ENCODE assay signal across 8 mouse cellular contexts in genomic region chr5:111760721-111761480, GRCm38 (mm10). TPM values are rescaled to one million over a fixed set of nuclear protein-coding genes. Genes with fewer than 3 reads are reported as not detected.
DNase-seq lines count a peak whose midpoint lies in the region; ATAC-seq lines count a peak whose summit lies in the region.

No protein-coding gene starts in this region.

- peak overlapping the region; percentile 48 for H3K4me2 ChIP-seq in kidney, embryonic 14.5 days (replicated peaks; ENCODE audit: low read depth, low read length)
- peak overlapping the region; percentile 69 for H3K4me2 ChIP-seq in embryonic facial prominence, embryonic 14.5 days (ENCODE audit: low read depth, low read length)
- peak overlapping the region; percentile 70 for H3K4me2 ChIP-seq in kidney, embryonic 16.5 days (replicated peaks; ENCODE audit: low read depth, low read length)
- peak overlapping the region; percentile 56 for H3K4me2 ChIP-seq in neural tube, embryonic 13.5 days

- peak overlapping the region; percentile 15; the same call in 1 of the 2 replicates for H3K9ac ChIP-seq in kidney, embryonic 14.5 days (ENCODE audit: low read depth, low read length)
- no peak overlapping the region for H3K9ac ChIP-seq in embryonic facial prominence, embryonic 14.5 days (ENCODE audit: low read depth, low read length)
- H3K9ac ChIP-seq in kidney, embryonic 16.5 days (replicated peaks; ENCODE audit: low read length) = 0 out of 2 replicates have a peak overlapping the region, but pooled peaks have one; percentile 27
- H3K9ac ChIP-seq in neural tube, embryonic 13.5 days = peak overlapping the region; percentile 52

- peak overlapping the region; percentile 24 for H3K4me3 ChIP-seq in kidney, embryonic 14.5 days (ENCODE audit: low read length)
- peak overlapping the region; percentile 28 for H3K4me3 ChIP-seq in embryonic facial prominence, embryonic 14.5 days (ENCODE audit: low read depth, low read length)
- H3K4me3 ChIP-seq in kidney, embryonic 16.5 days (ENCODE audit: low read length) = peak overlapping the region; percentile 40
- peak overlapping the region; percentile 28 for H3K4me3 ChIP-seq in neural tube, embryonic 13.5 days

- DNase-seq in kidney, adult 18-20 months = no peak
- DNase-seq in embryonic facial prominence, embryonic 14.5 days (ENCODE audit: low spot score) = peak; percentile 85
- no peak for DNase-seq in left cerebral cortex, postnatal 36 days (ENCODE audit: low spot score in 2 of 2)
- DNase-seq in cerebellum, postnatal 25 days = no peak
- DNase-seq in ovary, adult 18-20 months (ENCODE audit: low spot score) = no peak

- no peak overlapping the region for H3K27ac ChIP-seq in kidney, embryonic 14.5 days (ENCODE audit: low read depth, low read length)
- H3K27ac ChIP-seq in embryonic facial prominence, embryonic 14.5 days (replicated peaks; ENCODE audit: low read depth, low read length) = 0 out of 2 replicates have a peak overlapping the region, but pooled peaks have one; percentile 17
- no peak overlapping the region for H3K27ac ChIP-seq in kidney, embryonic 16.5 days (ENCODE audit: low read length)
- peak overlapping the region; percentile 89 for H3K27ac ChIP-seq in neural tube, embryonic 13.5 days (replicated peaks)

- 18% methylated on average over 10 of the region's 10 CpGs for WGBS in kidney, embryonic 14.5 days
- 27% methylated on average over 10 of the region's 10 CpGs for WGBS in embryonic facial prominence, embryonic 14.5 days
- 16% methylated on average over 10 of the region's 10 CpGs for WGBS in kidney, embryonic 16.5 days
- 18% methylated on average over 10 of the region's 10 CpGs for WGBS in neural tube, embryonic 13.5 days

- ATAC-seq in kidney, embryonic 14.5 days (ENCODE audit: low FRiP score, low TSS enrichment) = no peak
- ATAC-seq in embryonic facial prominence, embryonic 14.5 days (ENCODE audit: low read depth) = no peak; the same call in 1 of the 2 replicates
- ATAC-seq in kidney, embryonic 16.5 days (ENCODE audit: low FRiP score, low TSS enrichment) = no peak
- ATAC-seq in neural tube, embryonic 13.5 days (ENCODE audit: low read depth) = peak; percentile 40; the same call in 1 of the 2 replicates

- intact Hi-C loops in left cerebral cortex, postnatal 36 days (cut with DNase I) = loop anchor here (5.0 kb wide), 1 partner anchor 344 kb away; the partner anchor contains the start of gene Mn1

- H3K9me3 ChIP-seq in kidney, embryonic 14.5 days (ENCODE audit: control insufficient read depth, low read length) = no peaks in the 10 kb centered on the region
- H3K9me3 ChIP-seq in embryonic facial prominence, embryonic 14.5 days (ENCODE audit: control insufficient read depth, low read length) = no peaks in the 10 kb centered on the region
- no peaks in the 10 kb centered on the region for H3K9me3 ChIP-seq in kidney, embryonic 16.5 days (ENCODE audit: low read length)
- H3K9me3 ChIP-seq in neural tube, embryonic 13.5 days = no peaks in the 10 kb centered on the region

- peaks cover 4% of the 10 kb centered on the region for H3K27me3 ChIP-seq in kidney, embryonic 14.5 days (ENCODE audit: control insufficient read depth, insufficient read depth, low read length)
- H3K27me3 ChIP-seq in embryonic facial prominence, embryonic 14.5 days (replicated peaks; ENCODE audit: control insufficient read depth, insufficient read depth, low read length) = no peaks in the 10 kb centered on the region; the same call in 1 of the 2 replicates
- H3K27me3 ChIP-seq in kidney, embryonic 16.5 days (ENCODE audit: insufficient read depth, low read length) = peaks cover 9% of the 10 kb centered on the region; the same call in 1 of the 2 replicates
- H3K27me3 ChIP-seq in neural tube, embryonic 13.5 days = no peaks in the 10 kb centered on the region

- H3K36me3 ChIP-seq in kidney, embryonic 14.5 days (ENCODE audit: control insufficient read depth, insufficient read depth, low read length) = no peaks in the 10 kb centered on the region
- no peaks in the 10 kb centered on the region for H3K36me3 ChIP-seq in embryonic facial prominence, embryonic 14.5 days (ENCODE audit: control insufficient read depth, insufficient read depth, low read length)
- no peaks in the 10 kb centered on the region for H3K36me3 ChIP-seq in kidney, embryonic 16.5 days (ENCODE audit: insufficient read depth, low read length)
- H3K36me3 ChIP-seq in neural tube, embryonic 13.5 days = no peaks in the 10 kb centered on the region

- peaks cover 16% of the 10 kb centered on the region for H3K4me1 ChIP-seq in kidney, embryonic 14.5 days (ENCODE audit: control insufficient read depth, insufficient read depth, low read length)
- peaks cover 14% of the 10 kb centered on the region; the same call in 1 of the 2 replicates for H3K4me1 ChIP-seq in embryonic facial prominence, embryonic 14.5 days (ENCODE audit: control insufficient read depth, insufficient read depth, low read length)
- peaks cover 21% of the 10 kb centered on the region for H3K4me1 ChIP-seq in kidney, embryonic 16.5 days (ENCODE audit: insufficient read depth, low read length)
- H3K4me1 ChIP-seq in neural tube, embryonic 13.5 days (replicated peaks) = peaks cover 35% of the 10 kb centered on the region

RNA-seq across cellular contexts. Expression of gene Gm26897, which starts 27.2 kb away (rescaled TPM):
- polyA plus RNA-seq in kidney, embryonic 14.5 days (2014; fragmentation: Nextera tagmentation; extraction: Ambion mirVana) = not detected in 2 replicates
- polyA plus RNA-seq in embryonic facial prominence, embryonic 14.5 days (2014; fragmentation: Nextera tagmentation; extraction: Ambion mirVana) = not detected in 2 replicates
- not detected in 2 replicates for polyA plus RNA-seq in kidney, embryonic 16.5 days (2015; fragmentation: Nextera tagmentation; extraction: Ambion mirVana)
- polyA plus RNA-seq in neural tube, embryonic 13.5 days (2015; fragmentation: Nextera tagmentation; extraction: Ambion mirVana) = not detected in 2 replicates
- total RNA-seq in left cerebral cortex, postnatal 36 days (2021) = not detected

Comparison
In these comparisons a context has a peak if more than half of its experiments do, and no peak if none do; other contexts are left out.
1. H3K27ac ChIP-seq: peak in embryonic facial prominence, embryonic 14.5 days (single experiment) and neural tube, embryonic 13.5 days (single experiment); none in kidney, embryonic 14.5 days (single experiment) and kidney, embryonic 16.5 days (single experiment).
2. Peak in every context shown above with its lines, with median percentiles within 50 percentile points of each other: H3K4me2 ChIP-seq and H3K4me3 ChIP-seq.